In the genomic region with DNA sequence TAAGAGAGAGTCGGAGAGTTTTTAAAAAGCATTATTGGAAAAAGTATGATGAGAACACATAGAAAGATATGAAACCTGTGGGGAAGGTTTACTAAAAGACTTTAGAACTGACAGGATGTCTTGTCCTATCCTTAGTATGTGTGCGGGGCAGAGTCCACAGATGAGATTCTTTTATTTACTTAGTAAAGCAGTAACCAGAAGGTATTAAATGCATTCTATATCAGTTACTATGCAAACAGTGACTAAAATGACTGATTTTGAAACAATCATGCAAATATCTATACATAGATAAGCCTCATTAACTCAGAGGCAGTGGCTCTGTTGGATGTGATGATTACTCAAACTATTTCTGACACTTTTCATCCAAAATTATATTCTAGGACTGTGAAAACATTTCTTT, we compare ENCODE assay signal across 29 mouse cellular contexts. TPM values are rescaled to one million over a fixed set of nuclear protein-coding genes. Genes with fewer than 3 reads are reported as not detected.
DNase-seq lines count a peak whose midpoint lies in the region; ATAC-seq and TF ChIP-seq lines count a peak whose summit lies in the region.
"Had no signal": no experiment of that assay in that cellular context is flagged by ENCODE, and none has a peak within 500 bp of the region (broad histone marks: within the 10 kb centered on the region; RNA-seq: fewer than 3 reads in every experiment).

No protein-coding gene starts in this region.

- no peak overlapping the region for H3K4me3 ChIP-seq in CH12.LX (replicated peaks in 1 of 3; ENCODE audit: low read depth in 2 of 3, low read length in 2 of 3, poor library complexity in 1 of 3)
- H3K4me3 ChIP-seq in intestine, embryonic 15.5 days (replicated peaks): no peak overlapping the region
- H3K4me3 ChIP-seq: forebrain, embryonic 10.5 days; forebrain, embryonic 13.5 days; heart, embryonic 12.5 days; heart, embryonic 15.5 days; hindbrain, embryonic 10.5 days; hindbrain, embryonic 13.5 days had no signal

- no peaks in the 10 kb centered on the region for H3K36me3 ChIP-seq in CH12.LX (replicated peaks in 1 of 2; ENCODE audit: control insufficient read depth in 1 of 2, insufficient read depth in 1 of 2, low read length in 1 of 2)
- no peaks in the 10 kb centered on the region for H3K36me3 ChIP-seq in intestine, embryonic 15.5 days
- H3K36me3 ChIP-seq in splenic B cell, adult 2 months (ENCODE audit: control insufficient read depth, insufficient read depth, low read length, poor library complexity, severe bottlenecking): no peaks in the 10 kb centered on the region
- H3K36me3 ChIP-seq: forebrain, embryonic 10.5 days; G1E; heart, embryonic 12.5 days; heart, embryonic 15.5 days; hindbrain, embryonic 10.5 days; hindbrain, embryonic 13.5 days had no signal

- no peak overlapping the region for H3K27ac ChIP-seq in CH12.LX (ENCODE audit: insufficient read depth, low read depth)
- H3K27ac ChIP-seq in intestine, embryonic 15.5 days: no peak overlapping the region
- H3K27ac ChIP-seq: forebrain, embryonic 10.5 days; forebrain, embryonic 13.5 days; heart, embryonic 15.5 days; hindbrain, embryonic 10.5 days; hindbrain, embryonic 13.5 days had no signal

- 73% methylated on average over 2 of the region's 2 CpGs for WGBS in intestine, embryonic 15.5 days

- no peaks in the 10 kb centered on the region for H3K9me3 ChIP-seq in CH12.LX (replicated peaks; ENCODE audit: low read length)
- H3K9me3 ChIP-seq in intestine, embryonic 15.5 days: no peaks in the 10 kb centered on the region
- H3K9me3 ChIP-seq: forebrain, embryonic 10.5 days; forebrain, embryonic 13.5 days; G1E; heart, embryonic 12.5 days; heart, embryonic 15.5 days; hindbrain, embryonic 10.5 days; hindbrain, embryonic 13.5 days had no signal

- TF ChIP-seq EP300 in CH12.LX (IDR thresholded peaks at IDR 0.05; ENCODE audit: low read length): peak; percentile 52

- dilution Hi-C loops in CH12.LX (cut with MboI; ENCODE audit: extremely low pct_ligation_motif_present, extremely low pct_unique_long_range_greater_than_20kb, low sequenced_read_pairs): no loop called here

- no peak for TF ChIP-seq POLR2A in CH12.LX (IDR thresholded peaks at IDR 0.05; ENCODE audit: low read depth, low read length)

- H3K4me2 ChIP-seq in CH12.LX (ENCODE audit: insufficient read depth, low read depth, poor library complexity, severe bottlenecking): no peak overlapping the region
- no peak overlapping the region for H3K4me2 ChIP-seq in intestine, embryonic 15.5 days (replicated peaks)
- H3K4me2 ChIP-seq: forebrain, embryonic 13.5 days; heart, embryonic 12.5 days; heart, embryonic 15.5 days; hindbrain, embryonic 13.5 days had no signal

- intact Hi-C loops in left cerebral cortex, postnatal 14 days (cut with DNase I): no loop called here

- TF ChIP-seq RAD21 in CH12.LX (IDR thresholded peaks at IDR 0.05; ENCODE audit: low read depth, low read length): no peak

- DNase-seq in CD4-positive, CD25-positive, alpha-beta regulatory T cell, adult 2 months (ENCODE audit: low read depth, low spot score): peak; percentile 3
- peak; percentile 17 for DNase-seq in CH12.LX (ENCODE audit: extremely low read depth)
- DNase-seq in splenic B cell, adult 2 months (ENCODE audit: low read depth, low spot score): peak; percentile 0
- DNase-seq in embryo, embryonic 10.5 days (ENCODE audit: low spot score): no peak
- no peak for DNase-seq in heart, adult 8-10 months (ENCODE audit: low spot score)
- DNase-seq in left cerebral cortex, postnatal 14 days (ENCODE audit: low spot score in 2 of 2): no peak
- DNase-seq: adrenal gland, adult 2 months; adrenal gland, postnatal 25 days; B cell, adult 2 months; cerebellum, adult 11-12 months; cerebellum, adult 8-10 months; cerebellum, postnatal 10 days; cerebellum, postnatal 36 days; gastrocnemius, postnatal 10 days; heart, adult 11 months; heart, postnatal 10 days; heart, postnatal 36 days had no signal

- no peak overlapping the region for H3K9ac ChIP-seq in CH12.LX (ENCODE audit: insufficient read depth, low read depth)
- H3K9ac ChIP-seq in intestine, embryonic 15.5 days: no peak overlapping the region
- H3K9ac ChIP-seq: forebrain, embryonic 13.5 days; heart, embryonic 12.5 days; heart, embryonic 15.5 days; hindbrain, embryonic 13.5 days had no signal

- no peak for TF ChIP-seq CTCF in CH12.LX (conservative IDR thresholded peaks at IDR 0.05 in 1 of 2, IDR thresholded peaks at IDR 0.05 in 1 of 2; ENCODE audit: low read depth in 2 of 2, low read length in 2 of 2)

- peak; percentile 81 for ATAC-seq in intestine, embryonic 15.5 days
- ATAC-seq: forebrain, embryonic 13.5 days; forebrain, embryonic 16.5 days; hindbrain, embryonic 16.5 days; inflammation-experienced regulatory T-cells, adult 6 months; Patski had no signal

- H3K4me1 ChIP-seq in CH12.LX (ENCODE audit: control insufficient read depth in 1 of 2, insufficient read depth in 2 of 2): no peaks in the 10 kb centered on the region
- H3K4me1 ChIP-seq in intestine, embryonic 15.5 days (replicated peaks): no peaks in the 10 kb centered on the region
- H3K4me1 ChIP-seq: forebrain, embryonic 13.5 days; heart, embryonic 12.5 days; heart, embryonic 15.5 days; hindbrain, embryonic 10.5 days had no signal

- H3K79me2 ChIP-seq in CH12.LX (replicated peaks; ENCODE audit: control insufficient read depth, extremely low read depth, insufficient read depth, poor library complexity, severe bottlenecking): peaks cover 11% of the 10 kb centered on the region

- no peaks in the 10 kb centered on the region for H3K27me3 ChIP-seq in CH12.LX (replicated peaks)
- H3K27me3 ChIP-seq in intestine, embryonic 15.5 days (replicated peaks): no peaks in the 10 kb centered on the region
- no peaks in the 10 kb centered on the region for H3K27me3 ChIP-seq in splenic B cell, adult 2 months (ENCODE audit: control insufficient read depth, insufficient read depth, low read length, poor library complexity, severe bottlenecking)
- H3K27me3 ChIP-seq: forebrain, embryonic 13.5 days; heart, embryonic 12.5 days; heart, embryonic 15.5 days; hindbrain, embryonic 13.5 days had no signal

- in situ Hi-C loops in CH12.LX (cut with MboI; ENCODE audit: low pct_ligation_motif_present, low pct_unique_long_range_greater_than_20kb, low sequenced_read_pairs): no loop called here

TF ChIP-seq in CH12.LX, 34 proteins besides CTCF, POLR2A, EP300 and RAD21:
- no peak for TF ChIP-seq ZKSCAN1 (IDR thresholded peaks at IDR 0.05; ENCODE audit: borderline replicate concordance, low read depth, low read length)
- TF ChIP-seq MYC (IDR thresholded peaks at IDR 0.05; ENCODE audit: low read depth, low read length): no peak
- no peak for TF ChIP-seq PAX5 (IDR thresholded peaks at IDR 0.05; ENCODE audit: low read length)
- TF ChIP-seq JUND (conservative IDR thresholded peaks at IDR 0.05; ENCODE audit: low read depth, low read length): peak; percentile 51; the same call in 1 of the 2 replicates
- 0 out of 2 replicates have a peak, but pooled peaks have one; percentile 23 for TF ChIP-seq JUN (IDR thresholded peaks at IDR 0.05; ENCODE audit: insufficient read depth, low read depth, low read length)
- TF ChIP-seq RCOR1 (conservative IDR thresholded peaks at IDR 0.05; ENCODE audit: low read depth, low read length): no peak
- no peak for TF ChIP-seq SIN3A (IDR thresholded peaks at IDR 0.05; ENCODE audit: low read length)
- TF ChIP-seq IRF4 (IDR thresholded peaks at IDR 0.05; ENCODE audit: low read depth, low read length): peak; percentile 68; the same call in 1 of the 2 replicates
- no peak for TF ChIP-seq HCFC1 (IDR thresholded peaks at IDR 0.05; ENCODE audit: low read depth, low read length)
- no peak for TF ChIP-seq MXI1 (IDR thresholded peaks at IDR 0.05; ENCODE audit: low read depth, low read length)
- no peak for TF ChIP-seq MAFK (IDR thresholded peaks at IDR 0.05; ENCODE audit: insufficient replicate concordance, low read length)
- TF ChIP-seq USF2 (conservative IDR thresholded peaks at IDR 0.05; ENCODE audit: low read depth, low read length): no peak

RNA-seq across cellular contexts. Expression of gene Fmr1, which starts 6.4 kb away (rescaled TPM):
- total RNA-seq in CH12.LX (2012; rRNA removed): 15.9 and 25.2 TPM in 2 replicates
- total RNA-seq in CH12.LX (2014; rRNA removed): 54.4 and 68.9 TPM in 2 replicates
- 40.5 and 45.3 TPM in 2 replicates for polyA plus RNA-seq in CH12.LX (2012; ENCODE audit: insufficient read length, low read depth)
- polyA plus RNA-seq in intestine, embryonic 15.5 days (2015; fragmentation: Nextera tagmentation; extraction: Ambion mirVana): 47.1 and 54.2 TPM in 2 replicates
- total RNA-seq in heart, adult 8-10 months (2022): 1 to 10 TPM; 6.8 to 9.0 (median 7.9) TPM
- total RNA-seq in left cerebral cortex, postnatal 14 days (2021): 10 to 100 TPM; 60.4 to 65.5 TPM

Comparison
In these comparisons a context has a peak if more than half of its experiments do, and no peak if none do; other contexts are left out.
1. DNase-seq: peak in CD4-positive, CD25-positive, alpha-beta regulatory T cell, adult 2 months (single experiment), CH12.LX (single experiment) and splenic B cell, adult 2 months (single experiment); none in embryo, embryonic 10.5 days (single experiment), heart, adult 8-10 months (single experiment) and left cerebral cortex, postnatal 14 days (0 of 2).